Mouse (Mus musculus): ENCODE measurements around the gene Nrg3.

DNA sequence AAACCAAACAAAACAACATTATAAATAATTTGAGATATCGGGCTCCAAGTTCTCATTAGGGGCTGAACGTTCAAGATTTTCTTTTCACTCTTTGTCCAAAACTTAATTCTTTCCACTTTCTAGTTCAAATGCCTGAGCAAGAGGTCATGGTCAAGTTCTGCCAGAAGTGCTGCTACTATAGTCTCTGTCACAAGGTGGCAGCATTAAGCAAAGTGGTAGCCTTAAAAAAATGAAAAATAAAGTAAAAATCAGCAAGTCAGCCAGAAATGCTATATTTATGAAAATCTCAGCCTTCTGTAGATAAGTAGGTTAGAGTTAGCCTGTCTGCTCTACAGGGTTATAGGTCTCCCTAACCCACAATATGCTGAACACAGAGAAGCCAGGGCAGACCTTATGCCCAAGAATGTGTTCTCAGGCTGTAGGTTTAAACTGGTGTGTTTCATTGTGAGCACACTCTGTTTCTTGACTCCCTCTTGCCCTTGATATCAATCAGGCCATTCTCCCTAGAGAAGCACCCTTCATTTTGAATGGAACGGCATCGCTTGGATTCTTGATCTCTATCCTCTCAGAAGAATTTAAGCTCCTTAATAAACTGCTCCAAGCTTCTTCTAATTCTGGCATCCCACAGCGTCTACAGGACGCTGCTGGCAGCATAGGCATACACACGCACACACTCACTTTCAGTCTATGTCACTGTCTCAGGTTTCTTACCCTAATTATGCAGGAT, 480.9 kb downstream of the Nrg3 start:
- TF ChIP-seq POLR2A (IDR thresholded peaks at IDR 0.05; ENCODE audit: control insufficient read depth in 1 of 2, insufficient read depth in 1 of 2, low read depth in 1 of 2, low read length in 2 of 2, poor library complexity in 1 of 2) (no peak), CTCF (IDR thresholded peaks at IDR 0.05 in 2 of 3, conservative IDR thresholded peaks at IDR 0.05 in 1 of 3; ENCODE audit: control insufficient read depth in 1 of 3, insufficient read depth in 1 of 3, low read depth in 2 of 3, low read length in 3 of 3, poor library complexity in 1 of 3, severe bottlenecking in 1 of 3) (peak in 1 of 3 experiments; percentile 40; a peak in 2 of 6 replicates), MAFK (IDR thresholded peaks at IDR 0.05; ENCODE audit: borderline replicate concordance, low read depth, low read length) (no peak), TAL1 (IDR thresholded peaks at IDR 0.05; ENCODE audit: low read length) (no peak)

Measured in MEL (cell line).